Mouse (Mus musculus): ENCODE measurements at regions not wholly inside any gene's neighbourhood (a gene's known extent, or its start where the extent isn't known, plus 50 kb on each side); places are given as distances from the start of the nearest gene placed in this dataset.

DNA sequence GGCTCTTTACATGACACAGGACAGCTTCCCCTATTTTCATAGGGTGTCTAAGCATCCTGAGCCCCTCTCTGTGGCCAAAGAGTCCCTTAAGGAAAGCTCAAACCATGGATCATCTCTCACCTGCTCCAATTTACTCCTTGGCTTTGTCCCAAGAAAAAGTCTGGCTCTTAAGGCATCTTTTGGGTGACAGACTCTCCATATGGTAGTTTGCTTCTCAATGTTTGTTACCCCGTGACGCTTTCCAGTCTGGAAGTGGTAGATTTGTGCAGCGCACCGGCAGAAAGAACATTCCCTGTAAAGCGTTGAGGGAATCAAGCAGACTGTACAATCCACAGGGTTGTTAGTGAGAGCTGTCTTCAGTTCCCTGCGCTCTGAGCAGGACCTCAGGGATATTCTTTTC is 350.8 kb upstream of the Arid1b start:
- DNase-seq (ENCODE audit: low spot score in 2 of 2) = no peak

DNA sequence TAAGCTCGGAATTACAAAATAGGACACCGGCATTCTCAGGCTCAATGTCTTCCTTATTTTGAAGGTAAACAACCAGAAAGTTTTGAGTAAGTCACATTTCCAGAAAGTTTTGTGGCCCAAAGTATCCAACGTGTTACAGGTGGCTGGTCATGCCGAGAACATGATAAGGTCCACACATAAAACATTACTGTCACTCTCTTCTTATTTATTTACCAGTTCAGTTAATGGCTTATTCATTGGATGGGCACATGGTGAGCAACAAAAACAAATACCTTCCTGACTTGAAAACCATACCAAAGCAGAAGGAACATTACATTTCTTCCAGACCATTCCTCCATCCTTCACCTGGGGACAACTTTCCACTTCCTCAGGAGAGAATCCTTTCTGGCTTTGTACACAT is 345.5 kb upstream of the Arid1b start:
- no peak for DNase-seq (ENCODE audit: low spot score in 2 of 2)

DNA sequence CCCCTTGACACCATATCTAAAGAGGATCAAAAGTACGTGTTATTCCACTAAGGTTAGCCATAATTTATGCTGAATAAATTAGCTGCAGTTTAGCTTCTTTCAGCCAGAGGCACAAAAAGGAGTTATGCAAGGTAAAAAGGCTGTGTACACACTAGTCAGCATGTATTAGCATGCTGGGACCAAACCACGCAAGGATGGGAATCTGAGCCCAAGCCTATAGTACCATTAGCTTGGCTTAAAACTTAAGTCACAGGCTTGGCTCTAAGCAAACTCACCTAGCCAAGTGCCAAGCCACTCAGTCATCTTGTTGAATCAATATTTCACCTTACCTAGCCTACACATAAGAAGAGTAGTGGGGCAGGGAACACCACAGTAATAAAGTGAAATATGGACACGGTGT is 339.9 kb upstream of the Arid1b start:
- no peak for DNase-seq (ENCODE audit: low spot score in 2 of 2)

DNA sequence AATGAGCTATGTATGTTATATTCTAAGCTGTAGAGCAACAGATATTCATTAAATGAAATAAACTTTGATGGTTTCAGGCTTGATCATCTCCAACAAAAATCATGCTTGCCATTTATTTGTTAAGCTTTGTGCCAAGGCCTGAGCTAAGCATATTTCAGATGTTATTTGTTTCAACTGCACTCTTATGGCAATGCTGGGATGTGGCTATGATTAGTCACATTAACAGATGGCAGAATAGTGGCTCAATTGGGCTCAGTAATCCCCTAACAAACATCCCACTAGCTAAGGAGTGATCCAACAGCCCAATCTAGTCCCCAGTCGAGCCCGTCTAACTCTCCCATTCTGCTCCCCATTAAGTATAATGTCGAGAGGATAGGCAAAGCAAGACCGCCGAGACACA is 332.1 kb upstream of the Arid1b start:
- DNase-seq (ENCODE audit: low spot score in 2 of 2) = no peak

DNA sequence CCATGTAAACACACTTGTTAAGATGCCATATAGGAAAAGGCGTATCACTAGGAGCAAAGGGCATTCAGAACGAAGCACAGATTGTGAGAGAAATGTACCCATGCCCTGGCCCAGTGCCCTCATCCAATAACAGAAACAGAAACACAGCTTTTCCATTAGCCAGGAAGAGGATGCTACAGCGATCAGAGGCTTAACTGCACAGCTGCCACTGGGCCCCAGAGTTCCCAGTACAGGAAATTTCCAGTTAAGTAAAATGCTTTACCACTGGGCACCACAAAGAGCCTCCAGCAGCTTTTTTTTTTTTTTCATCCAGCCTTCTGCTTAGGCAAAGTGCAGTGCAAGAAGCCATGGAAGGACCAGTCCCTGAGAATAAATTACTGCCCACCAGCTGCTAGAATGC is 325.6 kb upstream of the Arid1b start:
- DNase-seq (ENCODE audit: low spot score in 2 of 2) = no peak

DNA sequence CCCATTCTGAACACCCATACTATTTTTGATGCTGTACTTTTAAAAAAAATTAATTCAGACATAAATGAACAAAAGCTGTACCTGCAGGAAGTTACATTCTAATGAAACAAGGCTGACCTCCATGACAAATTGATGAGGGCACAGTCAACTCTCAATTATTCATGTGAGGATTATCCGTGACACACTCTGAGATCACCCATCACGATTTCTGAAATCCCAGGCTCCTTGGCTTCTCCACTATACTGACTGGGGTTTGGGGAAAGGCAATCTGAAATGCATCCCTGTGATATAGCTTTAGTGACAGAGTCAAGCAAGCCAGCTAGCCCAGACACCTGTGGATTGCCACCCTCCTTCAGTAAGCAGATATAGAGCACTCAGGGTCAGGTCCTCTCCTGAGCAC is 320.9 kb upstream of the Arid1b start:
- DNase-seq (ENCODE audit: low spot score in 2 of 2) = no peak

DNA sequence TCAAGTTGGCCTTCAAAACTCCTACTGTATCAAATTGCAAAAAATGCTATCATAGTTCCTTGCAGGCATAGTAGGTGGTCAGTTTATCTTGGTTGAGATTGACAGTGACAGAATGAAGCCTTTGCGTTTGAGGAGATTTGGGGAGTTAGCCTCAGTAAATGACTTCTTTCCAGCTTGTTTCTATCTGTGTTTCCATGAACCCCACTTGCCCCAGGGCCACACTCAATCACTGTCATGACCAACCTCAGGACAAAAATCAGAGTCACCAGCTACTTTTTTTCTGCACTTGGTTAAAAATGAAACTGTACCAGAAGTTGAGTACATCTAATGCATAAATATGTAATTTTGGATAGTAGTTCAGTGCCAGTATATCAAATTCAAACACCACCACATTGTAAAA is 287.7 kb upstream of the Arid1b start:
- no peak for DNase-seq (ENCODE audit: low spot score in 2 of 2)

DNA sequence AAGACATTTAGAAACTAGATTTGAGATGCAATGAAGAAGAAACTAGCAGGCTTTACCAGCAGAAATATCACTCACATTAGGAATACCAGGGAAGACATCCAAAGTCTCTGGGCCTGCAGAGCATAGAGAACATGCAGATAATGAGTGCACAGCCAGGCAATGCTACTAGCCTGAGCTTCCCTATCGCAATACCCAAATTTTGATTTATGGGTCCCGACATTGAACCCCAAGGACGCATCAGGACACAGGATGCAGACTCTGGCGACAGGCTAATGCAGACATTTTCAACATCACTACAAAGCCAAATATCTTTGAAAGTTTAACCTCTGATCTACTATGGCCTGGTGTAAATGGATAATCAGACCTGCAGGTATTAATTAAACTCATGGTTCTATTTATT is 273.1 kb upstream of the Arid1b start:
- DNase-seq (ENCODE audit: low spot score in 2 of 2) = no peak

DNA sequence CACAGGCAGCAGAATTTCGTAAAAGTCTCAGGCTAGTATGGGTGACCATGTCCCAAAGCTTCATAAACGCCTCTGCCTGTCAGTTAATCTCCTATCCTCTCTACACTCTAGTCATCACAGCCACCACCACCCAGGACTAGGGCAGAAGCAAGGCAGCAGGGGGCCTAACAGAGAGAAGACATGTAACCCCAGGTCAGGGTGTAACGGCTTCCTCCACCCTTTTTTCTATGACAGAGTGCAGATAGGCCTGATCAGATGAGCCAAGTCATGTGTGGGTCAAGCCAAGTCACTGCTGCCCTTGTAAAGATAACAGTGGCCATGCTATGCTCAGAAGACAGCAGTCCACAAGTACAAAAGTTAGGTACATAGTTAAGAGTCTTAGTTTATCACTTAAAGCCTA is 270.1 kb upstream of the Arid1b start:
- DNase-seq (ENCODE audit: low spot score in 2 of 2) = no peak

DNA sequence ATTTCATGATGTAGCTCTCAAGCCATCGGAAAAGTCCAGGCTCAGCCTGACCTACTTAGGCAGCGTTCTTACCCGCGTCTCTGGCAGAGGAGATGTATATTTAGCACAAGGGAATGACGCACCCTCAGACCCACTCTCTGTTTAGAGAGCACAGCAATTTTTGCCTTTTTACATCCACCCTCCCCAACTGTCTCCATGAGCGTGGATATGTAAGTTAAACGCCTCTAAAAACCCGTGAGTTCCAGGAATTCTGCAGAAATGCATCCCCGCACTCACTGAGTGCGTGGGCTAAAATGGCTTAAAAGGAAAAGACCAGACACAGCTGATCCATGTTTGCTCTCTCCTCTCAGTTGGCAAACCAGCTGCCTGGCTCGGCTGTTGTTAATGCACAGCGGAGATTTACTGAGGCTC is 267.8 kb upstream of the Arid1b start:
- peak; percentile 58 to 82 for DNase-seq (ENCODE audit: low spot score in 2 of 2)

DNA sequence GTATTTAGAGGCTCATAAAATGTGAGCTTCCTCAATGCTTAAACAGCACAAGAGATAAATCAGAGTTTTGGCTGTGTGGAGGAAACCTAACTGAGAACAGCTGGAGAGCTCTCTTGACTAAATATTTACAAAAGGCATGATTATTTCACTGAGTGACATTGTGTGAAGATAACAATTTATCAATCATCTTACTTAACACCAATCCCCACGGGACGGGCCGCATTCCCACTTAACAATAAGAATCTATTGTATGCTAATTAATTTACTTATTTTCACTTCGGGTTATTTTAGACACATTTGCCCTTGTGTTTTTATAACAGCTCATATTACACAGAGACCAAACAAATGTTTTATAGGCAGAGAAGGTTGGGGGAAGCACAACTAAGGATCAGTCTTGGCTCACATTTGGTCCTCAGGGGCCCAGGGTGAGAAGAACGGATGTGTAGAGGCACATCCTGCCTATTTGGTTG is 259.7 kb upstream of the Arid1b start:
- DNase-seq (ENCODE audit: low spot score in 2 of 2) = no peak

DNA sequence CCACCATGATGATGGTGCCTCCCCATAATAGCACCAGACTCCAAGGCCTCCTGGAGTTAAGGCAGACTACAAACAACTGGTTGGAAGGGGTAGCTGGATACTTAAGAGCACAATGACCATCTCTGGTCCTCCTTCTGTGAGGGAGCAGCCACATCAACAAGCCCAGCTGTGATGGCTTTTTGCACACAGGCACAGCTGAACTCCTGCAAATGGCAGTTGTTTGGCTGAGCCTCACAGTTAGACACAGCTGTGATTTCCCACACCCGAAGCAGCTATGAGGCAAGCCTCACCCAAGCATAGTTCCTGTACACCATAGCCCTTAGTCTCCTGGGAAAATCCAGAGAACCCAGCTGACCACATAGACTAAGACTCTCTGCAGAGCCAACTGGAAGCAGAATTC is 258.9 kb upstream of the Arid1b start:
- DNase-seq (ENCODE audit: low spot score in 2 of 2) = no peak

DNA sequence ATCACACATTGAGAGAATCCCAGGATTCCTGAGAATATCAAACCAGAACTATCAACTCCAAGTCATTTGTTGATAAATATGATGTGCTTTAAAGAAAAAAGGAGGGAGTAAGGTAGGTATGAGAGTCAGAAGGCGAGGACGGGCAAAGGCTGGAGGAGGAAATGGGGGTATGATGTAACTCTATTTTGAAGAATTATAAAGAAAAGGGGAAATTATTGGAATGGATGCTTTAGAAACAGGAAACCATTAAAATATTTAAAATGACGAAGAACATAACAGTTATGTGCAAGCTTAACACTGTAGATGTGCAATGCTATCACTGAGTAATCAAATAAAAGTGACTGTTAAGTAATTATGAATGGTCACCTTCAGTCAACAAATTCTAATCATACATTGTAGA is 257.4 kb upstream of the Arid1b start:
- no peak for DNase-seq (ENCODE audit: low spot score in 2 of 2)

DNA sequence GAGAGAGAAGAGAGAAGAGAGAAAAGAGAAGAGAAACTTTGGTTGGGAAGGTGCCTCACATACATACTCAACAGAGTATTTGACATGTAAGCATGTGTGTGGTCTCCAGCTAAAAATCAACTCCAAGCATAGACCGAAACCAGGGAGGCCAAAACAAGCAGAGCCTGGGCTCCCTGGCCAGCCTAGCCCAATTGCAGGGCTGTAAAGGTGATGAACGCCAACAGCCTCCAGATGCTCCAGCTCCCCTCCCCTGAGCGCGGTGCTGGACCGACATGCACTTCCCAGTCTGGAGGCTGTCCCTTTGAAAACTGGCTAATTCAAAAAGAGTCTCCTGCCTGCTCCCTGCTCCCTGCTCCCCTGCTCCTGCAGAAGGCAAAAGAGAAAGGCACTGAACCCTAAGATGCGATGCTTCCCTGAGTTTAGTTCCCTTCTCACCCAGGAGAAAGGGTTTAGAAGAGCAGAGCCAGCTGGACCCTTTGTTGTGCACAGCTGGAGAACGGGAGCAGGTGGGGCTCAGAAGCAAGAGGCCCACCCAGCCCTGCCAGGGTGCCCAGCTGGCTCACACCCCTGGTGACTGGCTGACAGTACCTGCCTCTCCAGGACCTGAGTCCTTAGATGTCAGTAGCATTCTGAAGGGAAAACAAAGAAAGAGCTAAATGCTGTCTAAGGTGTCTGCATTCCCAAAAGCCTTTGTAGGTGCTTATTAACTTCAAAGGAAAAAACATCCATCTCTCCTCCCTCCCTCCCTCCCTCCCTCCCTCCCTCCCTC is 255.2 kb upstream of the Arid1b start:
- no peak for DNase-seq (ENCODE audit: low spot score in 2 of 2)

DNA sequence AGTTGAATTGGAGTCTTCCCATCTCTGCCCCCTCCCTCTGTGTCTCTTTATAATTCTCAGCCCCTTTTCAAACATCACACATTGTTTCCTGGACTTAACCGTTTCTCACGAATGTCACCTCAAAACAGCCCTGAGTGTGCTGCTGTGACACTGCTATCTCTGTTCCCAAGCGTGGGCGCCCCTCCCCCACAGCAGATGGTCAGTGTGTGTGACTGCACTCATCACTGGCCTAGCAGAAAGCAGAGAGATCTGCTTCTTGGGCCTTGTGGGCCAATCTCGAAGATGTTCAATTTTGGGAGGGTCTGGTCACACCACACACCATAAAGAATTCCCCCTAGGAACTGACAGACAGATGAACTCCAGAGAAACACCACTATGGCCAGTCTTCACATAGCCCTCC is 253.3 kb upstream of the Arid1b start:
- DNase-seq (ENCODE audit: low spot score in 2 of 2) = peak; percentile 18 to 23

DNA sequence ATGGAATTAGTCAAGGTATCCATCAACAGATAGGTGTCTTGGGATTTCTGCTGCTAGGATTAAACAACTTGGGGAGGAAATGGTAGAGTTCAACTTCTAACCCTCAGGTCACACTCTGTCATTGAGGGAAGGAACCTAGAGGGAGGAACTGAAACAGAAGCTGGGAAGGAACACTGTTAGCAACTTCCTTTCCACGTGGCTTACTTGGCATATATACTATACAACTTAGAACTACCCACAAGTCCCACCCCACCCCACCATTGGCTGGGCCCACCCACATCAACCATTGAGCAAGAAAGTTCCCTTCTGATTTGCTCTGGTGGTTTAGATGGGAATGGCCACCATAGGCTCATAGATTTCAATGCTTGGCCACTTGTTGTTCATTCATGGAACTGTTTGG is 251.8 kb upstream of the Arid1b start:
- DNase-seq (ENCODE audit: low spot score in 2 of 2) = no peak

DNA sequence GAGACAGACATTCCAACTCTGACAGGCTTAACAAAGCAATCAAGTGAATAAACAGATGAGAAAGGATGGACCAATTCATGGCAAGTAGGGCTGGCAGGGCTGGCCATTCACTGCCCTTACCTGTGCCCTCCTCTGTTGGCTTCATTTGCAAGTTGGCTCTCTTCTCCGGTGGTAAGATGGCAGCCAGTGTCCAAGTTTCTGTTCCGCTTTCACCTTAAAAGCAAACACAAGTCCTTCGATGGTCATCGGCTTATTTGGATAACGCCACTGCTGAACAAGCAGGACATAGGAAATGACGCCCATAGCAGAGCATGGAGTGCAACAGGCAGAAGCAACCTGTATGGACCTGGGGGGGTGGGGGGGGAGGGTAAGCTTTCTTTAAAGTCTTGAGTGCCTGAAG is 231.2 kb upstream of the Arid1b start:
- DNase-seq (ENCODE audit: low spot score in 2 of 2) = no peak

DNA sequence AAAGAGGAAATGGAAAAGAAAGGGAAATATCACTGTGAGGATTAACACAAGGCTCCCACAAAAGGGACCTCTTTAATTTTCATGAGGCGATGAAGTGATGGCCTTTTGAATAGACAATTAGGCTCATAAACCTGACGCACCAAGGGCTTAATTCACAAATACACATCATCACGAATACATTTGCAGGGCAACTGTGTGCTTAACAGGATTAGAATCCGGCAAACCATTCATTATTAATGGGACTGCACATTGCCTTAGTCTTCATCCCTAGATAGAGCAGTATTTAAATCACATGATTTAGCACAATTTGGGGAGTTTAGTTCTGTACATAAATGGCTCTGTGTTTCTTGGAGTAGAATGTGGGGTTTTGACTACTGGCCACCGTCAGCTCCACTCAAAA is 228.4 kb upstream of the Arid1b start:
- no peak for DNase-seq (ENCODE audit: low spot score in 2 of 2)

DNA sequence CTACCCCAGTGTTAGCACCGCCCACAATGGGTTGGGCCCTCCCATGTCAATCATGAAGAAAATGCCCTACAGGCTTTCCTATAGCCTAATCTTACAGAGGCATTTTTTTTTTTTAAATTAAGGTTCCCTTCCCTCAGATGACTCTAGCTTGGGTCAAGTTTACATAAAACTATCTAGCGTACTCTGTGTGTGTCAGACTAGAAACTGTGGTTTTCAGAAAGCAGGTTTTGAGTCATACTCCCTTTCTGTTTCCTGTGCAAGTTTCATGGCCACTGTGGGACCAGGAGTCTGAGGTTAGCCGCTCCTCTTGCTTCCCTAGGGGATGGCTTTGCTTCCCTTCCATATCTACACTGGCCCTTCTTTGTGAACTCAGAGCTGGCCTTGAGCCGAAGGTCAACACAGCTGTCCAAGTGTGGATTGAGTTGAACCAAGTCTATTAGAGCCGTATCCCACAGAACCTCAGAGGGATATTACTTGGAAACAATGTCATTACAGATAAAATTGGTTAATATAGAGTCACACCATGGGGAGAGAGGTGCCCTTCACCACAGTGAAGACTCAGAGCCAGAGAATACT is 226.1 kb upstream of the Arid1b start:
- no peak for DNase-seq (ENCODE audit: low spot score in 2 of 2)

DNA sequence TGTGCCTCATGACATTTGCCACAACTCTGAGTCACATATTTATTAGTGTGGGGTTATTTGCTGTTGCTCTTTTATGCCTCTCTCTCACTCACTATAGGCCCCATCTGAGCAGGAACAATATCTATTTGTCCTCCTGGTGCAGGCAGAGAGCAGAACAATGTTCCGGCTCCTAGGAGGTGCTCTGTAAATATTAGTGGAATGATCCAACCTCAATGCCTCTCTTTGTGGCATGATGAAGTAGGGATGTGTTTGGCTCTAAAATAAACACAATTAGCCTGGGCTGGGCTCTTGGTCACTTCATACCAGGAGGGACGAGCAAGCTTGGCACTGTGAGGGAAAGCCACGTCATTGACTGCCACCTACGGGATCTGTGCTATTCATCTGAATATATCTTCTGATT is 224.8 kb upstream of the Arid1b start:
- DNase-seq (ENCODE audit: low spot score in 2 of 2) = no peak

DNA sequence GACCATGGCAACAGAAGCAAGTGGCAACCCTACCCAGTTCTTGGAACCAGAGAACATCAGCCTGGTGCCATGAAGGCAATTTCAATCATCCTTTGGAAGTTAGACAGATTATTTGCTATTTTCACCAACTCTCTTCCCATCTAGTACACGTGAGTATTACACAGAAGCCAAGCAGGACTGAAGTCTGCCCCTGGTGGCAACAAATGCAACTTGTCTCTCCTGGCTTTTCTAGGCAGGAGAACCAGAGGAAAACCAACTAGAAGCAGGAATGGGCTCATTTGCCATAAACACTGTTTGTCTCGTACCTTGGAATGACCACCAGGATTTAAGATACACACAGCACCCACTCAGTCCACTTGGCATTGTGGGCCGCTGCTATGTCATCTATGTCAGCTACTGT is 224.1 kb upstream of the Arid1b start:
- DNase-seq (ENCODE audit: low spot score in 2 of 2) = no peak

DNA sequence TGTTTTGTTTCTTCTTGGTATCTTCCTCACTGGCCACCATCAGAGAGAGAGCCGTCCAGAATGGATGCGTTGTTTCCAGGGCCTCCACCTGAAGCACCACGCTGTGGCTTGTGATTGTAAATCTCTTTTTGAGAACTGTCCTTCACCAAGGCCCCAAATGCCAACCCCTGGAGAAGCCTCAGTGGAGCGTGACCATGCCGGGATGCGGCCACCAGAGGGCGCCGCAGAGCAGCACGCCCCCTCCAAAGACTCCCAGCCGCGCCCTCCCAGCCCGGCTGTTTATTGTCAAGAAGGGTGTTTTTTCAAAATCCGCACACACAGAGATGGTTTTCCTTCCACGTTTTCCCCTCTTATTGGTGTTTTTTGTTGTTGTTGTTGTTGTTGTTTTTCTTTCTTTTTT is 216.0 kb upstream of the Arid1b start:
- peak; percentile 51 to 67 for DNase-seq (ENCODE audit: low spot score in 2 of 2)

DNA sequence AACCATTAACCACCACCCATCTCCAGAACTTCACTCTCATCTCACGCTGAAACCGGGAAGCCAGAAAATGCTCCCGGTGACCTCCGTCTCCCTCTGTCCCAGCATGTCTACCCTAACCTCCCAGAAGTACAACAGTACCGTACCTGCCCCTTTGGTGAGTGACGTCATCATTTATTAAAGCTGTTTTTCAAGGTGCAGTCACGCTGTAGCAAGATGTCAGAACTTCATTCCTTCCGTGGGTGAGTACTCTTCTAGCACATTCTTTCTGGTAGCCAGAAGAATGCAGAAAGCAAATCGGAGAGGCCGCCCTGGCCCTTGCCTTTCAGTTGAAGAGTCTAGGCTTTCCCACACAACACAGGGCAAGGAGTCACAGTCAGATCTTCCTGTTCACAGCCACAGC is 215.1 kb upstream of the Arid1b start:
- no peak for DNase-seq (ENCODE audit: low spot score in 2 of 2)
